Mouse (Mus musculus) liver, embryonic 16.5 days (tissue): ENCODE results near the gene Gse1. TPM values are rescaled to one million over a fixed set of nuclear protein-coding genes. Genes with fewer than 3 reads are reported as not detected.
A peak's percentile ranks its signal among the peaks of the same experiment; 100 is the strongest.

Experiments
- ATAC-seq: fragments of 200-750 bp; cut with Nextera tagmentation; 2 replicates; pipeline ENCODE4 v1.8.0; 2017; ENCODE audit warnings: low read depth, mild to moderate bottlenecking, moderate number of reproducible peaks, moderate library complexity
- H3K27ac ChIP-seq: fragments of 300-500 bp; sonication (generic); 2 replicates; pipeline ENCODE4 v1.5.1; 2014; ENCODE audit warnings: mild to moderate bottlenecking, low read length
- H3K27me3 ChIP-seq: fragments of 300-500 bp; sonication (generic); 2 replicates; pipeline ENCODE4 v1.6.1; 2014; ENCODE audit warnings: low read depth, low read length, mixed read lengths; ENCODE audit not compliant: control insufficient read depth, insufficient read depth
- H3K36me3 ChIP-seq: fragments of 300-500 bp; sonication (generic); 2 replicates; pipeline ENCODE4 v1.6.1; 2014; ENCODE audit warnings: mild to moderate bottlenecking; ENCODE audit not compliant: control insufficient read depth, insufficient read depth
- H3K4me1 ChIP-seq: fragments of 300-500 bp; sonication (generic); 2 replicates; pipeline ENCODE4 v1.6.1; 2014; ENCODE audit warnings: low read depth, low read length, mixed read lengths; ENCODE audit not compliant: control insufficient read depth
- H3K4me2 ChIP-seq: fragments of 300-500 bp; sonication (generic); 2 replicates; pipeline ENCODE4 v1.6.1; 2014; ENCODE audit warnings: low read depth, low read length, mixed read lengths
- H3K4me3 ChIP-seq: fragments of 300-500 bp; sonication (generic); 2 replicates; pipeline ENCODE4 v1.5.1; 2014; ENCODE audit warnings: low read depth, mild to moderate bottlenecking, low read length
- H3K9ac ChIP-seq: fragments of 300-500 bp; sonication (generic); 2 replicates; pipeline ENCODE4 v1.6.1; 2014; ENCODE audit warnings: low read depth, low read length
- H3K9me3 ChIP-seq: fragments of 300-500 bp; sonication (generic); replicated peaks from 2 replicates; pipeline ENCODE4 v1.6.1; 2016; ENCODE audit warnings: low read length; ENCODE audit not compliant: control insufficient read depth
- WGBS: fragments of 180-500 bp; shearing (Covaris S2); extraction: QIAGEN DNeasy Blood & Tissue Kit; methylation state at CpG from one replicate; pipeline ENCODE4 v1.1.7; 2014; ENCODE audit not compliant: insufficient replicate concordance; 5-methylcytosine and 5-hydroxymethylcytosine counted together
- polyA plus RNA-seq: library from polyadenylated mRNA; unstranded; fragments of >200 nt; fragmentation: Nextera tagmentation; extraction: Ambion mirVana; gene quantifications from 2 replicates; pipeline ENCODE4 v1.2.1, GENCODE M21; 2015

The Gse1 gene
- polyA plus RNA-seq, 1 experiment from 2014 or later, result 9.5 TPM

DNA sequence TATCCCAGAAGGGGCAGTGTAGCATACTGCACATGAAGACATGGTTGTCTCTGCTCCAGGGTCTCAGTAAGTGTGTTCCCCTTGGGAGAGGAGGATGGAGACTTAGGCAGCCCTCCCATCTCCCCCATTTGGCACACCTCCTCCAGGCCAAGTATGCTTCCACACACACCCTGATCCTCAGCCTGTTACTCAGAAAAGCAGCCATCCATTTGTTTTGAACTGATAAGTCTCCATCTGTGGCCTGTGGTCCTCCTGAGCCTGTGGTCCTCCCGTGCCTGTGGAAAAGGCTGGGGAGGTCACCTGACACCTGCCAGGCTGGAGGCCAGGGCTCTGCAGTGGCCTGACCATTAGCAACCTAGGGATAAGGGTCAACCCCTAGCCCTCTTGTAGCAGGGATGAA, 197.8 kb downstream of the Gse1 start:
- 0 out of 2 replicates have a peak, but pooled peaks have one; percentile 5 for ATAC-seq
- no peak overlapping the region for H3K4me2 ChIP-seq

GRCm38 (mm10) chr8:120426622-120427385, 198.5 kb downstream of the Gse1 start:
- H3K27me3 ChIP-seq, result no peaks in the 10 kb centered on the region

More for the DNA sequence above, 197.8 kb downstream of the Gse1 start:
- Histone ChIP-seq H3K4me1 (peaks cover 29% of the 10 kb centered on the region), H3K36me3 (no peaks in the 10 kb centered on the region), H3K27ac (no peak overlapping the region), H3K9me3 (no peaks in the 10 kb centered on the region), H3K4me3 (no peak overlapping the region), H3K9ac (no peak overlapping the region), H3K27me3 (no peaks in the 10 kb centered on the region)
- 10% methylated on average over 1 of the region's 1 CpGs for WGBS

DNA sequence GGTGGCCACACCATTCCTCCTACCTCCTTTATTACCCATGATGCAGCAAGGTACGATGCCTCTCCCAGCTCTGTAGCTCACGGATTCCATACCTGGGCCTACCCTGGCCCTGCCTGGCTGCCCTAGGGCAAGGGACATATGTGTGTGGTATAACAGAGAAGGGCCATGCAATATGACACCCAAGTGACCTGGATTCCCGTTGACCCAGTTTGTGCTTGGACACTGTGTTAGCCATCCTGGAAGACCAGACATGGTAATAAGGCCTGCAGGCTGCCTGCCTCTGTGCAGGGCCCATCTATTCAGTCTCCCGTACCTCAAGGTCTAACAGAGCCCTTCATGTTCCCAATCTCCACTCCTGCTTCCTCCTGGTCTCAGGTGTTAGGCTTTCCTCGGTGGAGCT, 200.2 kb downstream of the Gse1 start:
- no peak overlapping the region for H3K4me2 ChIP-seq
- no peaks in the 10 kb centered on the region for H3K36me3 ChIP-seq
- no peak overlapping the region for H3K27ac ChIP-seq
- ATAC-seq, result no peak
- WGBS, result 80% methylated on average over 5 of the region's 5 CpGs
- peaks cover 16% of the 10 kb centered on the region for H3K4me1 ChIP-seq
- peaks cover under 1% of the 10 kb centered on the region; the same call in 1 of the 2 replicates for H3K9me3 ChIP-seq
- no peak overlapping the region for H3K9ac ChIP-seq
- H3K27me3 ChIP-seq, result no peaks in the 10 kb centered on the region
- no peak overlapping the region for H3K4me3 ChIP-seq

More at GRCm38 (mm10) chr8:120426622-120427385, 198.5 kb downstream of the Gse1 start:
- 51% methylated on average over 20 of the region's 20 CpGs for WGBS
- no peaks in the 10 kb centered on the region for H3K36me3 ChIP-seq
- H3K9me3 ChIP-seq, result no peaks in the 10 kb centered on the region
- H3K4me2 ChIP-seq, result no peak overlapping the region
- H3K4me3 ChIP-seq, result no peak overlapping the region
- no peak for ATAC-seq
- no peak overlapping the region for H3K9ac ChIP-seq
- no peak overlapping the region for H3K27ac ChIP-seq
- peaks cover 22% of the 10 kb centered on the region for H3K4me1 ChIP-seq

DNA sequence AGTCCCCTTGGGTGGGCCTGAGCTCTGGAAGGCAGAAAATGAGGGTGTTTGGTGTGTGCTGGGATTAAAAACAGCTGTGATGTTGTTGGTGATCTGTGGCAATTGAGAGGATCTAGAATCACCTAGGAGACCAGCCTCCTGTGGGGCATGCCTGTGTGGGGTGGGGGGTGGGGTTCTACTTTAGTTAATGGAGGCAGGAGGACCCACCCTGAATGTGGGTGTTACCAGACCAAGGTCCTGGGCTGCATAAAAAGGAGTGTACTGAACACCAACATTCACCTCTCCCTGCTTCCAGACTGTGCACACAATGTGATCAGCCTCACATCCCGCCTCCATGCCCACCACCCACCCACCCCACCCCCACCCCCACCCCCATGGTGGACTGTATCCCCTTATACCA, 200.9 kb downstream of the Gse1 start:
- Histone ChIP-seq H3K36me3 (no peaks in the 10 kb centered on the region), H3K4me2 (no peak overlapping the region), H3K9me3 (peaks cover 7% of the 10 kb centered on the region; the same call in 1 of the 2 replicates), H3K27ac (no peak overlapping the region), H3K4me1 (peaks cover 12% of the 10 kb centered on the region), H3K4me3 (no peak overlapping the region), H3K9ac (no peak overlapping the region), H3K27me3 (no peaks in the 10 kb centered on the region)
- 81% methylated on average over 1 of the region's 1 CpGs for WGBS
- no peak for ATAC-seq

- no peak for ATAC-seq
- no peak overlapping the region for H3K4me3 ChIP-seq
- H3K36me3 ChIP-seq, result no peaks in the 10 kb centered on the region
- peaks cover 7% of the 10 kb centered on the region; the same call in 1 of the 2 replicates for H3K9me3 ChIP-seq
- no peak overlapping the region for H3K9ac ChIP-seq
- WGBS, result 77% methylated on average over 12 of the region's 12 CpGs
- peaks cover 6% of the 10 kb centered on the region for H3K4me1 ChIP-seq
- H3K27ac ChIP-seq, result no peak overlapping the region
- no peak overlapping the region for H3K4me2 ChIP-seq
- H3K27me3 ChIP-seq, result no peaks in the 10 kb centered on the region
Observed at GRCm38 (mm10) chr8:120431042-120431441, 202.8 kb downstream of the Gse1 start.

DNA sequence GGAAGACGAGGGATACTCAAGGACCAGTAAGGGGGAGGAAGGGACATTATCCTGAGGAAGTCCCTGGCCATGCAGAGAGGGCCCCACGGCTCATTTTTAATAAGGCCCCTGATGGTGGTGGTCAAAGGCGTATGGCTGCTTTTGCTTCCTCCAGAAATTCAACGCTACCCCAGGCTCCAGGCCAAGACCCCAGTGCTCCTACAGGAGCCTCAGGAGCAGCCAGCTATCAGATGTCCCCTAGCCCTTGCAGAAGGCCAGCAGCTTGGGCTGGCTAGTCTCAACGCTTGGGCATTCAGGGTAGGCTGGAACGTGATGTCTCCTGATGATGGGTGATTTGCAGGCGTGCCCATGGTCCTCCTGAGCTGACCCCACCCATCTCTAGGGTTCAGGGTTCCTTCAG, 204.2 kb downstream of the Gse1 start:
- no peaks in the 10 kb centered on the region for H3K36me3 ChIP-seq
- H3K27me3 ChIP-seq, result no peaks in the 10 kb centered on the region
- H3K9ac ChIP-seq, result no peak overlapping the region
- no peak overlapping the region for H3K4me3 ChIP-seq
- peaks cover 6% of the 10 kb centered on the region for H3K4me1 ChIP-seq
- ATAC-seq, result no peak
- H3K27ac ChIP-seq, result no peak overlapping the region
- H3K9me3 ChIP-seq, result peaks cover 7% of the 10 kb centered on the region; the same call in 1 of the 2 replicates
- whole genome bisulfite sequencing, result 64% methylated on average over 7 of the region's 7 CpGs
- no peak overlapping the region for H3K4me2 ChIP-seq

DNA sequence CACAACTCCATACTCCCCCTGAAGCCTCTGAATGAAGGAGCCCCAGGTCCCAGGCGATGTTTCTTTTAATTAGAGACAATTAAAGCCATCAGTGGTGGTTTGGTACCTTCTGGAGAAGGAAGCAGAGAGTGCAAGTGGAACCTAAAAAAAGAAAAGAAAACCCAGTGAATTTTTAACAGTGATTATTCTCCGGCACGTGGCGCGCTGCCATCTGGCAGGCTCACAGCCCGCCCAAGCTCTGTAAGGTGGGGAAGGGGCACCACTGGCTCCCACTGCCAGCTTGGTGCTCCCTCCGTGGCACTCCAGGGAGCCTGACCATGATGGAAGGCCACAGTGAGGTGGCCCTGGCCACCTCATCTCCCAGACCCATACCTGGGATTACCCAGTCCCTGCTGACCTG, 204.9 kb downstream of the Gse1 start:
- no peak overlapping the region for H3K9ac ChIP-seq
- H3K4me1 ChIP-seq, result peaks cover 10% of the 10 kb centered on the region
- no peak overlapping the region for H3K4me3 ChIP-seq
- no peaks in the 10 kb centered on the region for H3K27me3 ChIP-seq
- peaks cover 7% of the 10 kb centered on the region; the same call in 1 of the 2 replicates for H3K9me3 ChIP-seq
- no peak overlapping the region for H3K4me2 ChIP-seq
- H3K27ac ChIP-seq, result no peak overlapping the region
- WGBS, result 84% methylated on average over 7 of the region's 7 CpGs
- ATAC-seq, result no peak
- H3K36me3 ChIP-seq, result no peaks in the 10 kb centered on the region

- no peak overlapping the region for H3K4me3 ChIP-seq
- peaks cover 10% of the 10 kb centered on the region for H3K4me1 ChIP-seq
- H3K9me3 ChIP-seq, result peaks cover 7% of the 10 kb centered on the region; the same call in 1 of the 2 replicates
- H3K36me3 ChIP-seq, result no peaks in the 10 kb centered on the region
- H3K4me2 ChIP-seq, result no peak overlapping the region
- WGBS, result 88% methylated on average over 1 of the region's 1 CpGs
- H3K27ac ChIP-seq, result no peak overlapping the region
- no peak overlapping the region for H3K9ac ChIP-seq
- ATAC-seq, result no peak
- no peaks in the 10 kb centered on the region for H3K27me3 ChIP-seq
Observed at GRCm38 (mm10) chr8:120433734-120434133, 205.5 kb downstream of the Gse1 start.

- peaks cover 7% of the 10 kb centered on the region; the same call in 1 of the 2 replicates for H3K9me3 ChIP-seq
- no peak for ATAC-seq
- H3K4me2 ChIP-seq, result no peak overlapping the region
- H3K27me3 ChIP-seq, result no peaks in the 10 kb centered on the region
- H3K9ac ChIP-seq, result no peak overlapping the region
- H3K4me1 ChIP-seq, result peaks cover 10% of the 10 kb centered on the region
- H3K4me3 ChIP-seq, result no peak overlapping the region
- 65% methylated on average over 15 of the region's 15 CpGs for WGBS
- H3K36me3 ChIP-seq, result no peaks in the 10 kb centered on the region
- no peak overlapping the region for H3K27ac ChIP-seq
Observed at GRCm38 (mm10) chr8:120435781-120436180, 207.5 kb downstream of the Gse1 start.
